Mouse (Mus musculus): ENCODE data around the gene Klf13.

- no peak for TF ChIP-seq EP300 (IDR thresholded peaks at IDR 0.05; ENCODE audit: low read depth)
- no peak for TF ChIP-seq CTCF (IDR thresholded peaks at IDR 0.05; ENCODE audit: low read depth)
These were observed 49.7 kb upstream of the Klf13 start for GRCm38 (mm10) chr7:63988391-63988790.

All from liver, embryonic 14.5 days (tissue).